Mouse (Mus musculus): ENCODE data around the gene Gm20894. TPM values are rescaled to one million over a fixed set of nuclear protein-coding genes. Genes with fewer than 3 reads are reported as not detected.
"Not testable (repeated sequence)": the region's sequence is repeated elsewhere in the genome, so short reads cannot be mapped to it uniquely, and the experiment has no call there.

The Gm20894 gene
- polyA plus RNA-seq (2015; fragmentation: Nextera tagmentation; extraction: Ambion mirVana), result not detected in 2 replicates

DNA sequence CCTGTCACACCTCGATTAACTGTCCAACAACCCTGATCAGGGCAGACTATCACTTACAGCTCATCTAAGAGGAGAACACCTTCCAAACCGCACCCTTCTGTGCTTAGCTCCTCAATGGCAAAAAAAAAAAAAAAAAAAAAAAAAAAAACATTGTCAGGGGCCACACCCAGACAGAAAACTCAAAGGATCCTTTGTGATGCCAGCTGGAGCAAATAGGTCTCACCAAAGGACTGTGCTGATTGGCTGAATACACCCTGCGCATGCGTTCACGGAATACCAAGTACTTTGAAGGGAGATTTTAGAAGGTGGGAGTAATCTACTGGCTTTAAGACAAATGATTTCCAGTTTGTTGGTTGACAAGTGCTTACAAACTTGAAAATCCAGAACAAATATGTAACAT, at the start of gene Gm20894:
Gm20894 (minus strand) TSS at position 101 of the 400 bp plus-strand sequence.
- H3K27me3 ChIP-seq (ENCODE audit: insufficient read depth, low read length); DNase-seq (ENCODE audit: low spot score); H3K9ac ChIP-seq (ENCODE audit: low read depth, low read length); H3K4me3 ChIP-seq (replicated peaks; ENCODE audit: low read depth, low read length); H3K4me2 ChIP-seq (ENCODE audit: low read length); H3K4me1 ChIP-seq (replicated peaks; ENCODE audit: insufficient read depth, low read length); H3K36me3 ChIP-seq (ENCODE audit: insufficient read depth, low read length); H3K27ac ChIP-seq; H3K9me3 ChIP-seq (replicated peaks; ENCODE audit: low read length); ATAC-seq (replicated peaks; ENCODE audit: low FRiP score, low read depth): not testable (repeated sequence)
- no CpG with 5 or more reads among the region's 5 CpGs for WGBS
